Mouse (Mus musculus): ENCODE results near the gene Polg.

Gene Polg

GRCm38 (mm10) chr7:79463376-79464077 lies 2.6 kb downstream of the Polg start:
- DNase-seq, result no peak

- DNase-seq, result no peak
These were observed 4.4 kb downstream of the Polg start for GRCm38 (mm10) chr7:79461721-79462120.

- DNase-seq, result no peak
These were observed 18.7 kb downstream of the Polg start for GRCm38 (mm10) chr7:79447486-79447885.

- no peak for DNase-seq
These were observed 19.1 kb downstream of the Polg start for GRCm38 (mm10) chr7:79447048-79447447.

GRCm38 (mm10) chr7:79440035-79440434 lies 26.1 kb downstream of the Polg start:
- DNase-seq, result no peak

GRCm38 (mm10) chr7:79428243-79428642 lies 37.9 kb downstream of the Polg start:
- no peak for DNase-seq

- DNase-seq, result no peak
These were observed 40.4 kb downstream of the Polg start for GRCm38 (mm10) chr7:79425804-79426203.

GRCm38 (mm10) chr7:79422876-79423275 lies 43.3 kb downstream of the Polg start:
- DNase-seq, result no peak

- DNase-seq, result no peak
These were observed 46.2 kb downstream of the Polg start for GRCm38 (mm10) chr7:79419950-79420349.

- no peak for DNase-seq
These were observed 51.5 kb downstream of the Polg start for GRCm38 (mm10) chr7:79414449-79415375.

GRCm38 (mm10) chr7:79400296-79400695 lies 65.9 kb downstream of the Polg start:
- DNase-seq, result no peak

- no peak for DNase-seq
These were observed 67.2 kb downstream of the Polg start for GRCm38 (mm10) chr7:79398971-79399370.

GRCm38 (mm10) chr7:79398426-79398825 lies 67.7 kb downstream of the Polg start:
- no peak for DNase-seq

- DNase-seq, result no peak
These were observed 68.7 kb downstream of the Polg start for GRCm38 (mm10) chr7:79397446-79397963.
